Mouse (Mus musculus): Measurements from ENCODE around the gene Arpp21. TPM values are rescaled to one million over a fixed set of nuclear protein-coding genes. Genes with fewer than 3 reads are reported as not detected.

Gene Arpp21
- 0.85 and 0.94 TPM in 2 replicates for polyA plus RNA-seq (2012; rRNA removed)

GRCm38 (mm10) chr9:112235696-112236397 lies at the start of gene Arpp21:
Arpp21 (minus strand) TSS chr9:112235938.

All from stomach, adult 2 months (tissue).